8 mouse cellular contexts compared by ENCODE assay signal in genomic region chr12:99393867-99394630, GRCm38 (mm10).
DNase-seq lines count a peak whose midpoint lies in the region; ATAC-seq lines count a peak whose summit lies in the region.

No protein-coding gene starts in this region.

- peak overlapping the region; percentile 92; the same call in 1 of the 2 replicates for H3K27ac ChIP-seq in kidney, embryonic 16.5 days (ENCODE audit: low read length)
- peak overlapping the region; percentile 83; the same call in 1 of the 2 replicates for H3K27ac ChIP-seq in embryonic facial prominence, embryonic 11.5 days (replicated peaks; ENCODE audit: low read depth, low read length)
- H3K27ac ChIP-seq in intestine, embryonic 15.5 days: peak overlapping the region; percentile 87; the same call in 1 of the 2 replicates
- no peak overlapping the region; the same call in 1 of the 2 replicates for H3K27ac ChIP-seq in neural tube, embryonic 14.5 days (ENCODE audit: low read depth, low read length)

- ATAC-seq in kidney, embryonic 16.5 days (ENCODE audit: low FRiP score, low TSS enrichment): no peak
- ATAC-seq in embryonic facial prominence, embryonic 11.5 days (replicated peaks; ENCODE audit: insufficient number of reproducible peaks, low FRiP score, low TSS enrichment, low read depth): no peak
- no peak for ATAC-seq in intestine, embryonic 15.5 days
- no peak for ATAC-seq in neural tube, embryonic 14.5 days (ENCODE audit: low read depth)

- H3K9me3 ChIP-seq in kidney, embryonic 16.5 days (ENCODE audit: low read length): peaks cover 3% of the 10 kb centered on the region; the same call in 1 of the 2 replicates
- H3K9me3 ChIP-seq in embryonic facial prominence, embryonic 11.5 days (replicated peaks; ENCODE audit: control insufficient read depth, low read length): no peaks in the 10 kb centered on the region
- no peaks in the 10 kb centered on the region for H3K9me3 ChIP-seq in intestine, embryonic 15.5 days
- no peaks in the 10 kb centered on the region for H3K9me3 ChIP-seq in neural tube, embryonic 14.5 days (ENCODE audit: control insufficient read depth, low read length)

- 42% methylated on average over 11 of the region's 11 CpGs for WGBS in kidney, embryonic 16.5 days
- WGBS in embryonic facial prominence, embryonic 11.5 days: 32% methylated on average over 11 of the region's 11 CpGs
- 46% methylated on average over 11 of the region's 11 CpGs for WGBS in intestine, embryonic 15.5 days
- 56% methylated on average over 11 of the region's 11 CpGs for WGBS in neural tube, embryonic 14.5 days

- peak overlapping the region; percentile 93 for H3K4me2 ChIP-seq in kidney, embryonic 16.5 days (replicated peaks; ENCODE audit: low read depth, low read length)
- H3K4me2 ChIP-seq in embryonic facial prominence, embryonic 11.5 days (ENCODE audit: low read depth, low read length): peak overlapping the region; percentile 91
- peak overlapping the region; percentile 64 for H3K4me2 ChIP-seq in intestine, embryonic 15.5 days (replicated peaks)
- peak overlapping the region; percentile 80 for H3K4me2 ChIP-seq in neural tube, embryonic 14.5 days (ENCODE audit: low read depth, low read length)

- no peaks in the 10 kb centered on the region for H3K36me3 ChIP-seq in kidney, embryonic 16.5 days (ENCODE audit: insufficient read depth, low read length)
- no peaks in the 10 kb centered on the region for H3K36me3 ChIP-seq in embryonic facial prominence, embryonic 11.5 days (replicated peaks; ENCODE audit: control insufficient read depth, insufficient read depth, low read depth, low read length)
- H3K36me3 ChIP-seq in intestine, embryonic 15.5 days: no peaks in the 10 kb centered on the region
- no peaks in the 10 kb centered on the region for H3K36me3 ChIP-seq in neural tube, embryonic 14.5 days (ENCODE audit: control insufficient read depth, insufficient read depth, low read length)

- H3K27me3 ChIP-seq in kidney, embryonic 16.5 days (ENCODE audit: insufficient read depth, low read length): no peaks in the 10 kb centered on the region
- H3K27me3 ChIP-seq in embryonic facial prominence, embryonic 11.5 days (ENCODE audit: control insufficient read depth, insufficient read depth, low read length): no peaks in the 10 kb centered on the region
- no peaks in the 10 kb centered on the region for H3K27me3 ChIP-seq in intestine, embryonic 15.5 days (replicated peaks)
- H3K27me3 ChIP-seq in neural tube, embryonic 14.5 days (ENCODE audit: control insufficient read depth, insufficient read depth, low read length): no peaks in the 10 kb centered on the region

- peak overlapping the region; percentile 77 for H3K4me3 ChIP-seq in kidney, embryonic 16.5 days (ENCODE audit: low read length)
- H3K4me3 ChIP-seq in embryonic facial prominence, embryonic 11.5 days (ENCODE audit: low read depth, low read length): peak overlapping the region; percentile 95
- H3K4me3 ChIP-seq in intestine, embryonic 15.5 days (replicated peaks): peak overlapping the region; percentile 73
- H3K4me3 ChIP-seq in neural tube, embryonic 14.5 days (ENCODE audit: low read depth, low read length): peak overlapping the region; percentile 92

- H3K4me1 ChIP-seq in kidney, embryonic 16.5 days (ENCODE audit: insufficient read depth, low read length): peaks cover 23% of the 10 kb centered on the region
- no peaks in the 10 kb centered on the region; the same call in 1 of the 2 replicates for H3K4me1 ChIP-seq in embryonic facial prominence, embryonic 11.5 days (ENCODE audit: control insufficient read depth, insufficient read depth, low read length)
- peaks cover 12% of the 10 kb centered on the region for H3K4me1 ChIP-seq in intestine, embryonic 15.5 days (replicated peaks)
- peaks cover 11% of the 10 kb centered on the region for H3K4me1 ChIP-seq in neural tube, embryonic 14.5 days (ENCODE audit: control insufficient read depth, insufficient read depth, low read length)

- no peak for DNase-seq in kidney, adult 11 months
- DNase-seq in embryonic facial prominence, embryonic 11.5 days (ENCODE audit: low spot score): no peak
- no peak for DNase-seq in thymus, postnatal 10 days (ENCODE audit: low spot score in 2 of 2)
- DNase-seq in thymus, adult 18-20 months: no peak
- no peak for DNase-seq in adrenal gland, adult 2 months

- peak overlapping the region; percentile 92; the same call in 1 of the 2 replicates for H3K9ac ChIP-seq in kidney, embryonic 16.5 days (replicated peaks; ENCODE audit: low read length)
- peak overlapping the region; percentile 88; the same call in 1 of the 2 replicates for H3K9ac ChIP-seq in embryonic facial prominence, embryonic 11.5 days (replicated peaks; ENCODE audit: low read length)
- peak overlapping the region; percentile 84; the same call in 1 of the 2 replicates for H3K9ac ChIP-seq in intestine, embryonic 15.5 days
- H3K9ac ChIP-seq in neural tube, embryonic 14.5 days (replicated peaks; ENCODE audit: low read depth, low read length): peak overlapping the region; percentile 81; the same call in 1 of the 2 replicates
